Mouse (Mus musculus): ENCODE results near the gene Macf1.

DNA sequence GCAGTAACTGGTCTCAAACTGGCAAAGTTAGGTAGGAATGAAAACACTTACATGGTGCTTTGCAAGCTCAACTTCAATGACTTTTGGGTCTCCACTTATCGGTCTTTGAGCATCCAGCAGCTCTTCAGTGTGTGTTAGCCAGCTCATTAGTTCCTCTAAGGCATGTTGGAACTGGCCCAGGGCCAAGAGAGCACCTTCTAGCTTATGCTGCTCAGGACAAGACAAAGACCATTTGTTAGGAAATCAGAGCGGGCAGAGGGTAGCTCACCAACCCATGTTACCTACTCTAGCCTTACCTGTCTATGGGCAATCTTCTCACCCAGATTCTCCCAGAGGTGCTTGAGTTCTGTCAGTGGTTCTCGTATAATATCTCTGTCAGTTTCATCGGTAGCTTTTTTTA lies 302.1 kb downstream of the Macf1 start:
- TF ChIP-seq POLR2A (IDR thresholded peaks at IDR 0.05; ENCODE audit: low read depth, low read length) (no peak), CTCF (IDR thresholded peaks at IDR 0.05; ENCODE audit: extremely low read depth, insufficient read depth, insufficient read length, insufficient replicate concordance) (no peak)
